Mouse (Mus musculus): ENCODE results near the gene Hoxd9.

Hoxd9 gene

GRCm38 (mm10) chr2:74727640-74728302 is 30.2 kb downstream of the Hoxd9 start:
- in situ Hi-C loops (cut with MboI, MseI): loop anchor here (10.0 kb wide), 1 partner anchor 577 kb away; no protein-coding TSS in a partner anchor

DNA sequence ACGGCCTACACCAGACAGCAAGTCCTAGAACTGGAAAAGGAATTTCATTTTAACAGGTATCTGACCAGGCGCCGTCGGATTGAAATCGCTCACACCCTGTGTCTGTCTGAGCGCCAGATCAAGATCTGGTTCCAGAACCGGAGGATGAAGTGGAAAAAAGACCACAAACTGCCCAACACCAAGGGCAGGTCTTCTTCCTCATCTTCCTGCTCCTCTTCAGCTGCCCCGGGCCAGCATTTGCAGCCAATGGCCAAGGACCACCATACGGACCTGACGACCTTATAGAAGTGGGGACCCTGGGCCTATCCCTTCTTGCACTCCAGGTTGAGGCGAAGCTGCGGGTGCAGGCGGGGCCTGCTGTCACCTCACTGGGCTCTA is 30.8 kb downstream of the Hoxd9 start:
- in situ Hi-C loops (cut with MboI, MseI): loop anchor here (10.0 kb wide), 1 partner anchor 577 kb away; no protein-coding TSS in a partner anchor

DNA sequence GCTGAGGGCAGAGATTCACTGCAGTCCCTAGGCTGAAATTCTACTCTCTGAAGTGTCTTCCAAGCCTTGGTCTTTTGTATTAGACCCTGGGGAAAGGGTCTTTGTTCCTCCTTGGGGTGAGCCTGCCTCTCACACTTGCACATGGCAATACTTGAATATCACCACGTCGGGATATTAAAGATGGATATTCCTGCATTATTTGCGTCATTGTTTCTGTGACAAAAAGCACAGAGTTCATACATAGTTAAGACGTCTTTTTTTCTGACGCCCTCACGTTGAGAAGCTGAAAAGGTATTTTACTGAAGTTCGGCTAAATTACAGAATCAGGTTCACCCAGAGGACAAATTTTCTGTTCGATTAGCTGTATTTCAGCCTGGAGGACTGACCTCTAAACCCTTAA is 32.8 kb downstream of the Hoxd9 start:
- in situ Hi-C loops (cut with MboI, MseI): no loop called here

DNA sequence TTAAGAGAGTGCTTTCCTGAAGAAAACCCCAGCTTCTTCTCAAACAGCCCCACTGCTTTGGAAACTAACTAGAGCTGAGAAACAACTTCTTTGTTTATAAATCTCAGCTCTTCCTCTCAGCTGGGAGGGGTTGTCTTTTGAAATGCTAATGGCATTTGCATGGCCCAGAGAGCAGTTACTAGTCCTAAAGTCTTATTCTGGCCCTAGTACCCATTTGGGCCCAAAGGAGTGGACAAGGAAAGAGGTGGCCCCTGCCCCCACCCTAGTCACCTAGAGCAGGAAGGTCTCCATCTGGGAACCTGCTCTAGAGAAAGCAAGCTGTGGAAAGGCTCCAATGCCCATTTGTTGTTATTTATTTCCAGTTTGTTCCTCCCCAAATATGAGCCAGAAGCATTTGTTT is 33.5 kb downstream of the Hoxd9 start:
- in situ Hi-C loops (cut with MboI, MseI): no loop called here

- in situ Hi-C loops (cut with MboI, MseI): no loop called here
Measured at GRCm38 (mm10) chr2:74731799-74732512, 34.4 kb downstream of the Hoxd9 start.

DNA sequence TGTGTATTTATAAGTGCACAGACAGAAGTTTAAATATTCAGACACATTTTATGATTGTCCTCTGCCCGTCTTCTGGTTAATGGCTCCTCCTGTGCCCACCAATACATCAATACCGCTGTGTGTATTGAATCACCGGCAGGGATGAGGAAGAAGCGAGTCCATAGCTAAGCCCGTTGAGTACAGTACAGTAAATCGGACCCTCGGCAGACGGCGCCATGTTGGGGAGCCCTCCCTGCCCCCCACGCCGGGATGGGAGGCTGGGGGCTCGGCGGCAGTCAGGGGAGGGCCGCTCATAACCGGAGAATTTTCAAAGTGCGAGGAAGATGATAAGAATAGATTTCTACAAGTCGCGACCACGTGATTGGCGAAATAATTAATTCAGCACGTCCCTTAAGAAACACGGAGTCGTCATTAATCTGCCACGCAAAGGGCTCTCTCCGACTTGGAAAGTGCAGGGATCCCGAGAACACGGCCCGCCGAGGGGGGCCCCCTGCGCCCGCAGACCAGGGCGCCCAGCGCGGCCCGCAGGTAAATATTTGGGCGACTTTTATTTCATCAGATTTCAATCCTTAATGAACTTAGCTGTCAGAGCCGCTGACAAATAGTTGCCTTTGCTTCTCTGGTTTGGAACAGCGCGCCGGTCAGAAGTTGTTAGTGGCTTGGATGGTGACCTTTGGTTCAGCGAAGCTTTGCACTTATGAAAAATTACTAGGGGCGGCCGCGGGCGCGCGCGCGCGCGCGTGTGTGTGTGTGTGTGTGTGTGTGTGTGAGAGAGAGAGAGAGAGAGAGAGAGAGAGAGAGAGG is 35.2 kb downstream of the Hoxd9 start:
- in situ Hi-C loops (cut with MboI, MseI): no loop called here

- in situ Hi-C loops (cut with MboI, MseI): no loop called here
Measured at GRCm38 (mm10) chr2:74733317-74733661, 35.8 kb downstream of the Hoxd9 start.

DNA sequence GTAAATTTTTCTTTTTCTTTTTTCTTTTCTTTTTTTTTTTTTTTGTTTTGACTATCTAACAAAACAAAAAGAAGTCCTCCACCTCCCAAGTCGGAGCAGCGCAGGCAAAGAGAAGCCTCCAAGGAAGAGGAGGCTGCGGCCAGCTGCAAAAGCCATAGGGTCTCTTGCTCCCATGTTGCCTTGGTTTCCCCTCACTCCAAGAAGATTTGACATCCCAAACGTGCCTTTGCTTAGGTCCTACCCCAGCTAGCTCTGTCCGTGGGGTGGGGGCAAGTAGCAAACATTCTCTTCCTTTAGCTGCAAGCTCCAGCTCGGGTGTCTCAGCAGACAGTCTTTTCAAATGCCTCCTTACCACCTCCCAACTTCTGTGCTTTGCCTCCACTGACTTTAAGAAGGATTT is 36.2 kb downstream of the Hoxd9 start:
- in situ Hi-C loops (cut with MboI, MseI): no loop called here

DNA sequence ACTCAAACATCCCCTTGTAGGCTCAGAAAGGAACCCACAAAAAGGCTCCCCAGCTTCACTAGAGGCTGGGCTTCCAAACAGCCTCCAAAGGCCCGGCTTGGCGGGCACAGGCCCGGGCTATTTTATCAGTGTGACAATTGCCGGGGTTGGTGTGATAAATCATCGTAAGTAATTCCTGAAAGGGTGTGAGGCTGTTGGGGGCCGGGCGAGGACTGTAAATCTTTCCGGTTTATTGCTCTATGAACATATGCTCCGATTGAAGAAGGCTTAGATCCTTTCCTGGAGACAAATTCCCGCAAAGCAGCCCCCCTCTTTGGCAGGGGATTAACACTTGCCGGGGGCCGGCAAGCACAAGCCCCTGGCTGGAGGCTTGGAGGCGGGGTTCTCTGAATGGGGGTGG is 36.9 kb downstream of the Hoxd9 start:
- in situ Hi-C loops (cut with MboI, MseI): no loop called here

- in situ Hi-C loops (cut with MboI, MseI): loop anchor here (5.0 kb wide), 1 partner anchor 43 kb away; the partner anchor contains the start of gene Hoxd10
Measured at GRCm38 (mm10) chr2:74734996-74735811, 37.7 kb downstream of the Hoxd9 start.

DNA sequence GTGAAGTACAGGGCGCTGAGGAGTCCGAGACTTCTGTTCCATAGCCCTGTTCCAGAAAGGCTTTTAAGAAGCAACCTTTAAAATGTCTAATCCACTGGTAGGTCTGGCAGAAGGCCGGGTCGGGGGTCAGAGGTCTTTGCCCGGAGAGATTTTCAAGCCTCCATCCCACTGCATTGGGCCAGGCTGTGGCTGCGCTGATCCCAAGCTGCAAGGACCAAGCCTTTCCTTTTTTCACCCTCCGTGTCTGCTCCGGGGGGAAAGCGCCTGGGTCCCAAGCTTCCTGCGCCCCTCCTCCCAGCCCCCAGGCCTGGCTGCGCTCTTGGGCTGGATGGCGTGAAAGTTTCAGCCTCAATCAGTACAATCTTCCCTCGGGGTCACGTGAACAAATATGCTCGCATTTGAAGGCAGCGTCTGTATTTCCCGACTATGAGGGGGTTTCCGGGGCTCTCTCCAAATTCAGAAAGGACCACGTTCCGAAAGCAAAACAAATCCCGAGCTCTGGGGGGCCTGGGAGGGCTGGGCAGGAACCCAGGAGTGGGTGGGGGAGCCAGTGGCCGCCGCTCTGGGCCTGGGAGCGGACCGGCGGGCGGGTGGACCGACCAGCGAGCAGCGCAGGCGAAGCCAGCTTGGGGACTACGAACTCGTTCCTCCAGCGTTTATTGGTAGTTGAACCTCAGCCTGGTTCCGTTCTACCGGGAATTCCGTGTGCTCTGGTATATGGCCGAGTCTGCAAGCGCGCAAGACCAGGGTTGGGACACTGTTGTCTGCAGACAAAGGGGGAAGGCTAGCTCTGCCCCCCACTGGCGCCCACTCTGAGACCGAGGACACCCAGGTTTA is 38.5 kb downstream of the Hoxd9 start:
- in situ Hi-C loops (cut with MboI, MseI): loop anchor here (5.0 kb wide), 1 partner anchor 44 kb away; the partner anchor contains the start of gene Hoxd10

- in situ Hi-C loops (cut with MboI, MseI): loop anchor here (5.0 kb wide), 1 partner anchor 45 kb away; the partner anchor contains the start of gene Hoxd10
Measured at GRCm38 (mm10) chr2:74736688-74737577, 39.4 kb downstream of the Hoxd9 start.

- in situ Hi-C loops (cut with MboI, MseI): loop anchor here (5.0 kb wide), 1 partner anchor 45 kb away; the partner anchor contains the start of gene Hoxd10
Measured at GRCm38 (mm10) chr2:74737578-74738070, 40.1 kb downstream of the Hoxd9 start.

DNA sequence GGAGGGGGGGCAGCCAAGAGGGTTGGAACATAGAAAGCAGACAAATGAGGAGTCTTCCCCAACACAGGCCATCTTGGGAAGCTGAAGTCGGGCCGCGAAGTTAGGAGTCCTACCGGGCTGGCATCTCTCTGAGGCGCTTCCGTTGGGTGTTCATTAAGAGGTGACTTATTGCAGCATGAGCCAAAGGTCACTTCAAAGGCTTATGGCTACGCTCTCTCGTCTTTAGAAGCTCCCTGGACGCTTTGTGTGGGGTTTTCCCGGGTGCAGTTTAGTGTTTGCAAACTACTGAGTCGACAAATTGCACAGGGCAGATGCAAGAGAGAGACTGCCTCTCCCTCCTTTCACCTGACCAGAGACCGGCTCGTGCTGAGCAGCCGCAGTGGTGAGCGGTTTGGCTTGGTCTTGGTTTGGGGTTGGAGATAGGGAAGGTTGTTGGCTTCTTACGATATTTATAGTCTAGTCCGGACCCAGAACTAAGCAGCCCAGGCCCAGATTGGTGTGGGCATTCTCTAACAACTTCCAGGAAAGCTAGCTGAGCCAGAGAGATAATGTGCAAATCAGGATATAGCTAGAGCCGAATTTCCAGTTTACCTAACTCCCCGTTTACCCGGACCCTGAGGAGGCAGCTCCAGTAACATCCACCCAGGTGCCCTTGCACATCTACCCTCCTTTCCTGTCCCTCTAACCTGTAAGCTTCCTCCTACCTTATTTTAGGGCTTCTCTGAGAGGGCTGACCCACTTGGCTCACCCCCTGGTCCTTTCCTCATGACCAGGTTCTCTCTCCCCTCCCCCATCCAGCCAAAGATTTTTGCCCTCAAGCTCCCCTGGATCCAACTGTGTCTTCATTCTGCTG is 41.3 kb downstream of the Hoxd9 start:
- in situ Hi-C loops (cut with MboI, MseI): loop anchor here (5.0 kb wide), 1 partner anchor 47 kb away; the partner anchor contains the start of gene Hoxd10

GRCm38 (mm10) chr2:74739476-74739800 is 41.9 kb downstream of the Hoxd9 start:
- in situ Hi-C loops (cut with MboI, MseI): loop anchor here (5.0 kb wide), 1 partner anchor 47 kb away; the partner anchor contains the start of gene Hoxd10

- in situ Hi-C loops (cut with MboI, MseI): loop anchor here (5.0 kb wide), 1 partner anchor 48 kb away; the partner anchor contains the start of gene Hoxd10
Measured at GRCm38 (mm10) chr2:74739869-74740268, 42.3 kb downstream of the Hoxd9 start.

DNA sequence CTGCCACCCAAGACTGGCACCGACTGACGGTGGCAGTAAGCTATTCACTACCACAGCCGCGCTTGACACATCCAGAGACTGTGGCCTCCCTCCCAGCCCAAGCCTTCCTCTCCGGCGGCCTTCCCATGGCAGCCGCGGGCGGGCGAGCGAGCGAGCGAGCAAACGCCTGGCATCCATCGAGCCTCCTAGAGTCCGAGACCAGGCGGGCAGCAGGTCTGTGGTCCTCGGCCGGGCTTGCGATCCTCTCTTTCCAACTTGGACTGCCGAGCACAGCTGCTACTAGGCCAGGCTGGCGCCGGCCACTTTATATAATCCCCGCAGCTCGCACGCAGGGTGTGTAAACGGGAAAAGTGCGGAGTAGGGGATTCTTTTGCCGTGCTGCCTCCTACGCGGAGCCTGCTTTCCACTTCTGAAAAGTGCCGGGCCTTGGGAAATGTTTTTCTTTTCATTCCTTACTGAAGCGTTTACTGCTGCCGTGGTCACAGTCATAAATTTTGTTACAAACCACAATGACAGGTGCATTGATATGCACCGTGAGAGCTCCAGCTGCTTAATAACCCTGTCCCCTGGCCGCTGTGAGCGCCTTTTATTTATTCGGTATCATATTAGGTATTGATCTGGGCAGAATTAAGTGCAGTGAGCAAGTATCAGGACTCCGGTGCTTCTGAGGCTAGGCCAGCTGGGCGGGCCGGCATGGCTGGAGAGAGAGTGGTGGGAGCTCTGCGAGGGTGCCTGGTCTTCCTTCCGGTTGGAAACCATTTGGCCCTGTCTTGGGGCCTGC is 43.0 kb downstream of the Hoxd9 start:
- in situ Hi-C loops (cut with MboI, MseI): no loop called here

Data from T-helper 1 cell (primary cell).